Mouse (Mus musculus): ENCODE measurements around the gene Fcgrt.

- TF ChIP-seq CTCF (IDR thresholded peaks at IDR 0.05; ENCODE audit: borderline replicate concordance, control insufficient read depth, extremely low read depth, insufficient read depth, low read length, poor library complexity) = no peak
- TF ChIP-seq POLR2A (IDR thresholded peaks at IDR 0.05; ENCODE audit: control insufficient read depth, extremely low read depth, insufficient read depth, low read length, poor library complexity) = no peak
Observed at GRCm38 (mm10) chr7:45104941-45105340, 1.3 kb upstream of the Fcgrt start.

Measured in thymus, adult 2 months (tissue).